Mouse (Mus musculus) heart, embryonic 10.5 days (tissue): Measurements from ENCODE around the gene Sdhaf1. TPM values are rescaled to one million over a fixed set of nuclear protein-coding genes. Genes with fewer than 3 reads are reported as not detected.

Experiments used
- DNase-seq: peaks from one replicate; pipeline ENCODE4 v3.0.0-alpha.2; 2017; ENCODE audit warnings: low spot score
- H3K27ac ChIP-seq: fragments of 300-500 bp; sonication (generic); 2 replicates; pipeline ENCODE4 v1.5.1; 2016; ENCODE audit warnings: mild to moderate bottlenecking
- H3K27me3 ChIP-seq: fragments of 300-500 bp; sonication (generic); 2 replicates; pipeline ENCODE4 v1.6.1; 2016; ENCODE audit warnings: mild to moderate bottlenecking; ENCODE audit not compliant: poor library complexity, insufficient read depth, severe bottlenecking
- H3K36me3 ChIP-seq: fragments of 300-500 bp; sonication (generic); 2 replicates; pipeline ENCODE4 v1.6.1; 2016; ENCODE audit warnings: mild to moderate bottlenecking, moderate library complexity
- H3K4me1 ChIP-seq: fragments of 300-500 bp; sonication (generic); 2 replicates; pipeline ENCODE4 v1.6.1; 2016; ENCODE audit warnings: mild to moderate bottlenecking
- H3K4me3 ChIP-seq: fragments of 300-500 bp; sonication (generic); 2 replicates; pipeline ENCODE4 v1.5.1; 2016; ENCODE audit warnings: mild to moderate bottlenecking, moderate library complexity
- H3K9me3 ChIP-seq: fragments of 300-500 bp; sonication (generic); 2 replicates; pipeline ENCODE4 v1.6.1; 2016; ENCODE audit warnings: mild to moderate bottlenecking, moderate library complexity
- WGBS: fragments of 180-500 bp; shearing (Covaris S2); methylation state at CpG from one replicate; pipeline ENCODE4 v1.1.7; 2016; 5-methylcytosine and 5-hydroxymethylcytosine counted together
- polyA plus RNA-seq: library from polyadenylated mRNA; unstranded; fragments of >200 nt; fragmentation: Nextera tagmentation; extraction: Ambion mirVana; gene quantifications from 2 replicates; pipeline ENCODE4 v1.2.1, GENCODE M21; 2016

Sdhaf1 gene
- polyA plus RNA-seq, 1 experiment from 2014 or later = 16.4 TPM

DNA sequence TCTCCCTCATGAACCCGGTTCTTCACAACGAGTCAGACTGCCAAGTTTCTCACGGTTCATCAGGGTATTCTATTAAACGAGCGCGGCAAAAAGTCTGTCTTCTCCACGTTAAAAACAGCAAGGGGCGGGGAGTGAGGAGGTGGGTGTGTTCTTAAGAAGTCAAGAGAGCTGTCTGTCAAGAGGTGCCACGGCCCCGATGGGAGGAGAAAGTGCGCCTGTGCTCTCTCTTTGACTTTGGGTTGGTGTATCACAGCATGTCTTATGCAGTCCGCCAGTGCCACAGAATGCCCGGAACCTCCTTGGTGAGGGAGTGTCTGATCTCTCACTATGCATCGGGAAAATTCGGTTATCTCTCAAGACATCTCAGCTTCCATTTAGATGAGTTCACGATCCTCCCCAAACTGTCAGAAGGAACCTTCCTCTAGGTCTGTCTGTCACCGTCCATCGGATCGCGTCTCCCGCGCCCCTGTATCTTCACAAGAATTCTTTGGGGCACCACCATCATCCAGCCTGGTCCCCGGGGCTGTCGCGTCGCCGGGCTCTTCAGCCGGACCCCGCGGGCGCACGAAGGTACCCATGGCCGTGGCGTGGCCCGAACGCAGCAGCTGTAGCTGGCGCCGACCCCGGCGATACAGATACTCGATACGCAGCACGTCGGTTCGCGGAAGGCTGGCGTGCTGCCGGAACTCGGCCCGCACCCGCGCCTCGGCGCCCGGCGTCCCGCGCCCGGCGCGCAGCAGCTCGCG is 2.0 kb downstream of the Sdhaf1 start, which contains the start of gene E130208F15Rik:
Gene E130208F15Rik (plus strand): TSS at position 202 of the 746 bp plus-strand sequence.
- Histone ChIP-seq H3K27ac (peak within 1 kb of the TSS; percentile 92), H3K27me3 (no peaks in the 10 kb centered on the region), H3K4me3 (peak within 1 kb of the TSS; percentile 72), H3K4me1 (peaks cover 13% of the 10 kb centered on the region), H3K36me3 (peaks cover 20% of the 10 kb centered on the region; the same call in 1 of the 2 replicates), H3K9me3 (no peaks in the 10 kb centered on the region)
- DNase-seq = peak; percentile 91
- under 1% methylated on average over 63 of the region's 63 CpGs for WGBS

DNA sequence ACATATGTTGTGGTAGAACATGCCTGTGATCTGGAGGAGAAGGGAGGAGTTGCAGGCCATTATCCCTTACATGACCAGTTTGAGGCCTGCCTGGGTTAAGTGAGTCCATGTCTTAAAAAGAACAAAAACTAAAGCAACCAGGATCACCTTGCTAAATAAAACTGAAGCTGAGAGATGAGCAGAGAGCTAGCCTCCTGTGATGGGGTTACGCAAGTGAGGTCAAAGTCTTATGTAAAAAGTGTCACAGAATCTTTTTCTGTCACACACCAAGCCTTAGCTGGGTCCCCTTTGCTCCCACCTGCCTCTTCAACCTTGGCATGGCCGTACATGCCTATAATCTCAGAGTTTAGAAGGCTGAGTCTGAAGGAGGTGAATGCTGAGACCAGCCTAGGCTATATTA is 2.7 kb downstream of the Sdhaf1 start:
- peak overlapping the region; percentile 72 for H3K4me3 ChIP-seq

DNA sequence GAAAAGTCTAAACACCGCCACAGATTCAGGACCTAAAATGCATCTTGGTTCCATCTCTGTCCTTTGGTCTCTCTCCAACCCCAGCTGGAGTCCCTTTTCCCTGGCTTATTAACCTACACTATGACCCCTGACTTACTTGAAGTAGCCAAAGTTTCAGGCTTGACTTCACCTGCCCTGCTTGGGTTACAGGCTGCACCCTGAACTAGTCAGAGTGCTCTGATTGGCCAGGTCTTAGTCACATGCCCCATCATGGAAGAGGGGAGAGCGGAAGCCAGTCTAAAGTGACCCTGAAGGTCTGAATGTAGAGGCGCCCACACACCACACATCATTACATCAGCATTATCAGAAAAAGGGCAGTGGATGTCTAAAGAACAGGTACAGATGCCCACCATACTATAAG is 5.6 kb downstream of the Sdhaf1 start:
- Histone ChIP-seq H3K27ac (no peak overlapping the region), H3K9me3 (no peaks in the 10 kb centered on the region), H3K4me3 (no peak overlapping the region), H3K36me3 (peaks cover 24% of the 10 kb centered on the region; the same call in 1 of the 2 replicates), H3K27me3 (no peaks in the 10 kb centered on the region), H3K4me1 (peaks cover 30% of the 10 kb centered on the region)
- WGBS = 88% methylated on average over 3 of the region's 3 CpGs
- no peak for DNase-seq

More for the DNA sequence above, 2.7 kb downstream of the Sdhaf1 start:
- no peaks in the 10 kb centered on the region for H3K9me3 ChIP-seq
- no peaks in the 10 kb centered on the region for H3K27me3 ChIP-seq
- peaks cover 13% of the 10 kb centered on the region for H3K4me1 ChIP-seq
- peaks cover 21% of the 10 kb centered on the region; the same call in 1 of the 2 replicates for H3K36me3 ChIP-seq
- H3K27ac ChIP-seq = no peak overlapping the region
- 85% methylated on average over 2 of the region's 2 CpGs for WGBS
- no peak for DNase-seq

DNA sequence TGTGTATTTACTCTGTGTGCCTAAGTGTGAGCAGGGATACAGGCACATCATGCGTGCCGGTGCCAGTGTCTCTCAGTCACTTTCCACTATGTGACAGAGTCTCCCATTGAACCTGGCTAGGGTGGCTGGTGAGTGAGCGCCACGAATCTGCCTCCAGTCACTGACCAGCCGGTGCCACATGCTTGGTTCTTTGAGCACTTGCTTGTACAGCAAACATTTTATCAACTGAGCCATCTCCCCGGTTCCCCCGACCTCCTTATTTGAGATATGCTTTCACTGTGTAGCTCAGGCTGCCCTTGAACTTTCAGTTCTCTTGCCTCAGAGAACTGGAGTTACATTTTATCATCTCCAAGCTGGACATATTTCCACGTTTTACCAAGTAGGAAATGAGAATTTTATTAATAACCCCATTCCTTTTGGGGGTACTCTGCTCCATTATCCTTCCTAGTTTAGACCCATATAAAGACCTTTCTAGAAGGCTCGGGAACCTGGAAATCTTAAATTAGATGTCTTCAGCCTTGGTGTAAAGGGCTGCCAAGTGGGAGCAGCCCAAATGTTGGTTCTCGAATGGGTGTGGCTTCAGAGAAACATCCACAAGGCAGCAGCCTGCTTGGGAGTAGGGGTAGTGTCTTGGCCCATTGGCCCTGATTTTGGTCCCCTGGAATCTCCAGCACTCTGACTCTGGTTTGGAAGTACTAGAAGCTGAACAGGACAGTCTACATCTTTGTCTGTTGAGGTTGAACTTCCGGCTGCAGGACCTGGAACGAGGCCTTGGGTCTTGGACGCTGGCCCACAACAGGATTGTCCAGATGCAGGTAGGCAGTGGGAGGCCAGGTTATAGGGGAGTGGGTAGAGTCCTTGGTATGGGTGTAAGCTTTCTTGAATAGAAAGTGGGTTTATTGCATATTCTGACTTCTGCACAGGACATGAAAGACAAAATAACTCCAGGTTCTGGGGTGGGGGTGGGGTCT is 7.9 kb downstream of the Sdhaf1 start:
- 71% methylated on average over 13 of the region's 13 CpGs for WGBS

GRCm38 (mm10) chr7:30314721-30315155 is 9.0 kb downstream of the Sdhaf1 start, which contains the start of gene Syne4:
Syne4 (plus strand) TSS chr7:30314807.
- no peaks in the 10 kb centered on the region for H3K9me3 ChIP-seq
- H3K27ac ChIP-seq = peak within 1 kb of the TSS; percentile 59
- peak within 1 kb of the TSS; percentile 57 for H3K4me3 ChIP-seq
- 2% methylated on average over 9 of the region's 9 CpGs for WGBS
- no peak for DNase-seq
- peaks cover 44% of the 10 kb centered on the region for H3K36me3 ChIP-seq
- H3K27me3 ChIP-seq = no peaks in the 10 kb centered on the region
- peaks cover 24% of the 10 kb centered on the region for H3K4me1 ChIP-seq

More for the DNA sequence above, 7.9 kb downstream of the Sdhaf1 start:
- no peaks in the 10 kb centered on the region for H3K9me3 ChIP-seq
- H3K36me3 ChIP-seq = peaks cover 41% of the 10 kb centered on the region
- peak overlapping the region; percentile 57 for H3K4me3 ChIP-seq
- H3K4me1 ChIP-seq = peaks cover 19% of the 10 kb centered on the region
- H3K27me3 ChIP-seq = no peaks in the 10 kb centered on the region
- H3K27ac ChIP-seq = no peak overlapping the region
- DNase-seq = no peak

DNA sequence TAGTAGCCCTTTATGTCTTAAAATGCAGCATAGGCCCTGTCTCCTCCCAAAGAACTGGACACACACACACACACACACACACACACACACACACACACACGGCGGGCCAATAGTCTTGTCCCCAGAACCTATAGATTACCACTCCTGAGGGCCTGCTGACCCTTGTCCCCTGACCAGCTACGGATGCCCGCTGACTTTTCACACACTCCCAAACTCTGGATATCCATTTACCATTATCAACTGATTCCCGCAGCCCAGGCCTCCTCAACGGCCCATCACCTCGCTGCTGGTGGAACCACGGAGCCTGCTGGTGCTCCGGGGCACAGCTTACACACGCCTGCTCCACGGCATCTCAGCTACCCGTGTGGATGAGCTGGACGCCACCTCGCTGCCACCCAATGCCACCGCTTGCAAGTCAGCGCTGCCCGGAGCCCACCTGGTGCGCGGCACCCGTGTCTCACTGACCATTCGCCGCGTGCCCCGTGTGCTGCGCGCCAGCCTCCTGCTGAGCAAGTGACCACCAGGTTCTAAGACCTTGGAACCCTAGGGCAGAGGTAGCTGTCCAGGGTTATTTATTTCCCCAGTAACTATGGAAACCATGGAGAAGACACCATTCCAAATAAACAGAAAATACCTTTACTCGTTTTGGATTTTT is 9.9 kb downstream of the Sdhaf1 start:
- H3K36me3 ChIP-seq = peaks cover 36% of the 10 kb centered on the region
- WGBS = 53% methylated on average over 27 of the region's 27 CpGs
- H3K4me1 ChIP-seq = peaks cover 32% of the 10 kb centered on the region
- no peak overlapping the region for H3K4me3 ChIP-seq
- no peaks in the 10 kb centered on the region for H3K9me3 ChIP-seq
- DNase-seq = no peak
- H3K27me3 ChIP-seq = no peaks in the 10 kb centered on the region
- no peak overlapping the region for H3K27ac ChIP-seq

- DNase-seq = no peak
- Histone ChIP-seq H3K36me3 (peaks cover 31% of the 10 kb centered on the region), H3K9me3 (no peaks in the 10 kb centered on the region), H3K4me3 (no peak overlapping the region), H3K27me3 (no peaks in the 10 kb centered on the region), H3K27ac (no peak overlapping the region), H3K4me1 (peaks cover 36% of the 10 kb centered on the region)
- WGBS = 84% methylated on average over 12 of the region's 12 CpGs
Observed at GRCm38 (mm10) chr7:30310136-30310535, 13.6 kb downstream of the Sdhaf1 start.

DNA sequence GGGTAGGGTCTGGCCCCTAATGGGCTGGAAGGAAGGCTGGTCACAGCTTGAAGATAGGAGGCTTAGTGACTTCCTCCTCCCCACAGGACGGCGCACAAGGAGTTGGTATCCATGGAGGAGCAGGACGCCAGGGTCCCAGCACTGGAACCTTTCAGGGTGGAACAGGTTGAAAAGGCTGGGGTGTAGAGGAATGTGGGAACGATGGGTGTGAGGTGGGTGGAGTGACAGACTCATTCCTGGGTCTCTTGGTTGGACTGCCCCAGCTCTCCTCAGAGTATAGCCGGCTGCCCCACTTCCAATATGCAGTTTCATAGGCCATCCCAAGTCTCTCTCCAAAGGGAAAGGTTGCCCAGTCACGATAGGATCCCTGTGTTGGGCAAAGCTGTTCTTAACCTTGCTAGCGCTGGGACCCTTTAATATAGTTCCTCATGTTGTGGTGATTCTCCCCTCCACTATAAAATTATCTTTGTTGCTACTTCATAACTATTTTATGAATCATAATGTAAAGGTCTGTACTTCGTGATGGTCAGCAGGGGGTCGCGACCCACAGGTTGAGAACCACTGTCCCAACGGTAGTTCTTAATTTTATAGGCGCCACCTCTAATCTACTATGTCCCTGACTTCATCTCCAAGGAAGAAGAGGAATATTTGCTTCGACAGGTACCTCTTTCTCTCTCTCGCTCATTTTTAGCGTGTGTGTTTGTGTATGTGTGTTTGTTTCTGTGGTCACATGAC is 14.1 kb downstream of the Sdhaf1 start:
- Histone ChIP-seq H3K36me3 (peaks cover 31% of the 10 kb centered on the region), H3K4me1 (peaks cover 30% of the 10 kb centered on the region)

GRCm38 (mm10) chr7:30308076-30309005 is 15.4 kb downstream of the Sdhaf1 start, which contains the start of gene Alkbh6:
Alkbh6 (plus strand) TSS chr7:30308717.
- WGBS = 4% methylated on average over 27 of the region's 27 CpGs
- DNase-seq = peak; percentile 98
- Histone ChIP-seq H3K27me3 (no peaks in the 10 kb centered on the region), H3K9me3 (no peaks in the 10 kb centered on the region), H3K4me1 (peaks cover 21% of the 10 kb centered on the region), H3K27ac (peak within 1 kb of the TSS; percentile 85), H3K36me3 (peaks cover 37% of the 10 kb centered on the region), H3K4me3 (peak within 1 kb of the TSS; percentile 71)

More for the DNA sequence above, 14.1 kb downstream of the Sdhaf1 start:
- no peak for DNase-seq
- H3K4me3 ChIP-seq = peak overlapping the region; percentile 71
- 54% methylated on average over 15 of the region's 15 CpGs for WGBS
- no peaks in the 10 kb centered on the region for H3K27me3 ChIP-seq
- peak overlapping the region; percentile 85 for H3K27ac ChIP-seq
- no peaks in the 10 kb centered on the region for H3K9me3 ChIP-seq

- Histone ChIP-seq H3K36me3 (peaks cover 37% of the 10 kb centered on the region), H3K4me3 (no peak overlapping the region), H3K27ac (no peak overlapping the region), H3K27me3 (no peaks in the 10 kb centered on the region), H3K4me1 (peaks cover 21% of the 10 kb centered on the region), H3K9me3 (no peaks in the 10 kb centered on the region)
- WGBS = 91% methylated on average over 16 of the region's 16 CpGs
- DNase-seq = no peak
Observed at GRCm38 (mm10) chr7:30306083-30306779, 17.5 kb downstream of the Sdhaf1 start.
